16 mouse cellular contexts compared by ENCODE assay signal in genomic region chr2:135888206-135888605, GRCm38 (mm10).
DNase-seq lines count a peak whose midpoint lies in the region; ATAC-seq lines count a peak whose summit lies in the region.
"Had no signal": no experiment of that assay in that cellular context is flagged by ENCODE, and none has a peak within 500 bp of the region (broad histone marks: within the 10 kb centered on the region; RNA-seq: fewer than 3 reads in every experiment).

No protein-coding gene starts in this region.

- 0 out of 2 replicates have a peak, but pooled peaks have one; percentile 29 for ATAC-seq in heart, embryonic 16.5 days (replicated peaks; ENCODE audit: extremely low read depth, insufficient read depth, low FRiP score)
- ATAC-seq in monocyte, adult 5-6 weeks (replicated peaks; ENCODE audit: insufficient number of reproducible peaks, low FRiP score, low TSS enrichment, poor library complexity, severe bottlenecking), result no peak
- ATAC-seq: midbrain, embryonic 16.5 days had no signal

- H3K27me3 ChIP-seq in heart, embryonic 10.5 days (ENCODE audit: insufficient read depth, poor library complexity, severe bottlenecking), result no peaks in the 10 kb centered on the region
- no peaks in the 10 kb centered on the region for H3K27me3 ChIP-seq in heart, embryonic 16.5 days (ENCODE audit: control insufficient read depth, insufficient read depth, low read length)
- H3K27me3 ChIP-seq: CH12.LX; hindbrain, embryonic 12.5 days; limb, embryonic 13.5 days; neural tube, embryonic 15.5 days; stomach, embryonic 15.5 days had no signal

- no peaks in the 10 kb centered on the region for H3K9me3 ChIP-seq in heart, embryonic 10.5 days
- no peaks in the 10 kb centered on the region for H3K9me3 ChIP-seq in heart, embryonic 16.5 days (replicated peaks; ENCODE audit: control insufficient read depth, low read length)
- H3K9me3 ChIP-seq: hindbrain, embryonic 12.5 days; limb, embryonic 13.5 days; neural tube, embryonic 15.5 days; stomach, embryonic 15.5 days had no signal

- no peak overlapping the region for H3K9ac ChIP-seq in heart, embryonic 16.5 days (ENCODE audit: low read length)
- H3K9ac ChIP-seq: hindbrain, embryonic 12.5 days; limb, embryonic 13.5 days; neural tube, embryonic 15.5 days; stomach, embryonic 15.5 days had no signal

- WGBS in heart, embryonic 10.5 days, result 29% methylated on average over 4 of the region's 4 CpGs
- WGBS in heart, embryonic 16.5 days, result 19% methylated on average over 4 of the region's 4 CpGs

- H3K4me3 ChIP-seq in heart, embryonic 10.5 days, result no peak overlapping the region
- no peak overlapping the region for H3K4me3 ChIP-seq in heart, embryonic 16.5 days (ENCODE audit: low read length)
- H3K4me3 ChIP-seq: hindbrain, embryonic 12.5 days; limb, embryonic 13.5 days; neural tube, embryonic 15.5 days; stomach, embryonic 15.5 days had no signal

- H3K36me3 ChIP-seq in heart, embryonic 10.5 days, result no peaks in the 10 kb centered on the region
- no peaks in the 10 kb centered on the region for H3K36me3 ChIP-seq in heart, embryonic 16.5 days (ENCODE audit: control insufficient read depth, insufficient read depth)
- H3K36me3 ChIP-seq: hindbrain, embryonic 12.5 days; limb, embryonic 13.5 days; neural tube, embryonic 15.5 days; stomach, embryonic 15.5 days had no signal

- peak; percentile 94 for DNase-seq in heart, adult 11 months
- DNase-seq in heart, embryonic 10.5 days (ENCODE audit: low spot score), result no peak
- peak; percentile 73 for DNase-seq in 3T3-L1 (ENCODE audit: low read depth, low spot score)
- peak; percentile 29 for DNase-seq in adrenal gland, postnatal 14 days
- no peak for DNase-seq in urinary bladder, adult 2 months (ENCODE audit: low spot score)
- DNase-seq: kidney, adult 18-20 months; layer of hippocampus, postnatal 36 days; right cerebral cortex, postnatal 4 days had no signal

- peaks cover 37% of the 10 kb centered on the region for H3K4me1 ChIP-seq in heart, embryonic 10.5 days
- peaks cover 19% of the 10 kb centered on the region for H3K4me1 ChIP-seq in heart, embryonic 16.5 days (ENCODE audit: control insufficient read depth, insufficient read depth, low read length)
- H3K4me1 ChIP-seq: hindbrain, embryonic 12.5 days had no signal

- H3K4me2 ChIP-seq in heart, embryonic 16.5 days (ENCODE audit: low read depth, low read length), result no peak overlapping the region
- H3K4me2 ChIP-seq: hindbrain, embryonic 12.5 days; limb, embryonic 13.5 days; neural tube, embryonic 15.5 days; stomach, embryonic 15.5 days had no signal

- no peak overlapping the region for H3K27ac ChIP-seq in heart, embryonic 10.5 days
- no peak overlapping the region for H3K27ac ChIP-seq in heart, embryonic 16.5 days (ENCODE audit: low read length)
- H3K27ac ChIP-seq: hindbrain, embryonic 12.5 days; limb, embryonic 13.5 days; neural tube, embryonic 15.5 days; stomach, embryonic 15.5 days had no signal

Comparison
In these comparisons a context has a peak if more than half of its experiments do, and no peak if none do; other contexts are left out.
1. DNase-seq: peak in heart, adult 11 months (single experiment), 3T3-L1 (single experiment) and adrenal gland, postnatal 14 days (single experiment); none in heart, embryonic 10.5 days (single experiment) and urinary bladder, adult 2 months (single experiment).